14 mouse cellular contexts compared by ENCODE assay signal in genomic region chr5:44495092-44495491, GRCm38 (mm10).
DNase-seq lines count a peak whose midpoint lies in the region; ATAC-seq lines count a peak whose summit lies in the region.
"Had no signal": no experiment of that assay in that cellular context is flagged by ENCODE, and none has a peak within 500 bp of the region (broad histone marks: within the 10 kb centered on the region; RNA-seq: fewer than 3 reads in every experiment).

No protein-coding gene starts in this region.

- no peaks in the 10 kb centered on the region for H3K9me3 ChIP-seq in hindbrain, embryonic 14.5 days (ENCODE audit: control insufficient read depth, low read length)
- H3K9me3 ChIP-seq: intestine, embryonic 15.5 days; limb, embryonic 12.5 days; midbrain, embryonic 13.5 days had no signal

- DNase-seq in ovary, adult 18-20 months (ENCODE audit: low spot score) = peak; percentile 9
- DNase-seq in ovary, postnatal 14 days (ENCODE audit: low spot score) = no peak
- peak; percentile 81 for DNase-seq in heart, adult 8-10 months (ENCODE audit: low spot score)
- peak; percentile 82 for DNase-seq in kidney, postnatal 10 days
- DNase-seq in spleen, postnatal 36 days (ENCODE audit: low spot score in 2 of 2) = no peak
- no peak for DNase-seq in hindbrain, embryonic 14.5 days (ENCODE audit: low spot score)
- DNase-seq in adipocyte (ENCODE audit: low spot score) = no peak
- DNase-seq in left cerebral cortex, postnatal 25 days (ENCODE audit: low spot score in 2 of 2) = no peak
- DNase-seq: forebrain, postnatal 0 days; thymus, adult 18-20 months had no signal

- no peak for ATAC-seq in hindbrain, embryonic 14.5 days (ENCODE audit: low FRiP score)
- ATAC-seq: activated CD4-positive, CD25-positive, alpha-beta regulatory T cell, adult 4 months; forebrain, postnatal 0 days; intestine, embryonic 15.5 days; midbrain, embryonic 13.5 days had no signal

- H3K4me2 ChIP-seq in hindbrain, embryonic 14.5 days (replicated peaks) = no peak overlapping the region
- H3K4me2 ChIP-seq: intestine, embryonic 15.5 days; limb, embryonic 12.5 days; midbrain, embryonic 13.5 days had no signal

- H3K36me3 ChIP-seq in hindbrain, embryonic 14.5 days (replicated peaks; ENCODE audit: control insufficient read depth, insufficient read depth) = no peaks in the 10 kb centered on the region
- H3K36me3 ChIP-seq: intestine, embryonic 15.5 days; limb, embryonic 12.5 days; midbrain, embryonic 13.5 days had no signal

- H3K4me1 ChIP-seq in hindbrain, embryonic 14.5 days (replicated peaks; ENCODE audit: control insufficient read depth, insufficient read depth, low read length) = no peaks in the 10 kb centered on the region
- H3K4me1 ChIP-seq: intestine, embryonic 15.5 days; limb, embryonic 12.5 days; midbrain, embryonic 13.5 days had no signal

- WGBS in hindbrain, embryonic 14.5 days = 71% methylated on average over 4 of the region's 4 CpGs

- no peak overlapping the region for H3K27ac ChIP-seq in hindbrain, embryonic 14.5 days
- H3K27ac ChIP-seq: intestine, embryonic 15.5 days; limb, embryonic 12.5 days; midbrain, embryonic 13.5 days had no signal

- H3K4me3 ChIP-seq in hindbrain, embryonic 14.5 days (replicated peaks; ENCODE audit: low read length) = no peak overlapping the region
- H3K4me3 ChIP-seq: intestine, embryonic 15.5 days; limb, embryonic 12.5 days; midbrain, embryonic 13.5 days had no signal

- no peak overlapping the region for H3K9ac ChIP-seq in hindbrain, embryonic 14.5 days
- H3K9ac ChIP-seq: forebrain, postnatal 0 days; intestine, embryonic 15.5 days; limb, embryonic 12.5 days; midbrain, embryonic 13.5 days had no signal

- intact Hi-C loops in left cerebral cortex, postnatal 25 days (cut with DNase I) = no loop called here

- H3K27me3 ChIP-seq in hindbrain, embryonic 14.5 days (ENCODE audit: control insufficient read depth, insufficient read depth, low read length) = no peaks in the 10 kb centered on the region
- H3K27me3 ChIP-seq: intestine, embryonic 15.5 days; limb, embryonic 12.5 days; midbrain, embryonic 13.5 days had no signal

Comparison
In these comparisons a context has a peak if more than half of its experiments do, and no peak if none do; other contexts are left out.
1. DNase-seq: peak in ovary, adult 18-20 months (single experiment), heart, adult 8-10 months (single experiment) and kidney, postnatal 10 days (single experiment); none in ovary, postnatal 14 days (single experiment), spleen, postnatal 36 days (0 of 2), hindbrain, embryonic 14.5 days (single experiment), adipocyte (single experiment) and left cerebral cortex, postnatal 25 days (0 of 2).